ENCODE assay signal across 7 mouse cellular contexts in genomic region chr10:111381689-111382088, GRCm38 (mm10).
DNase-seq lines count a peak whose midpoint lies in the region; ATAC-seq and TF ChIP-seq lines count a peak whose summit lies in the region.

No protein-coding gene starts in this region.

- no peaks in the 10 kb centered on the region for H3K27me3 ChIP-seq in testis, adult 2 months (ENCODE audit: control insufficient read depth, insufficient read depth, low read length)
- no peaks in the 10 kb centered on the region; the same call in 1 of the 2 replicates for H3K27me3 ChIP-seq in forebrain, embryonic 13.5 days
- H3K27me3 ChIP-seq in neural tube, embryonic 15.5 days (replicated peaks): no peaks in the 10 kb centered on the region

- no peak overlapping the region; the same call in 1 of the 2 replicates for H3K4me2 ChIP-seq in forebrain, embryonic 13.5 days
- no peak overlapping the region for H3K4me2 ChIP-seq in neural tube, embryonic 15.5 days

- peak overlapping the region; percentile 0 for H3K4me3 ChIP-seq in testis, adult 2 months (ENCODE audit: control insufficient read depth, low read depth, low read length)
- H3K4me3 ChIP-seq in forebrain, embryonic 13.5 days: no peak overlapping the region
- no peak overlapping the region for H3K4me3 ChIP-seq in neural tube, embryonic 15.5 days (replicated peaks)

- H3K9me3 ChIP-seq in forebrain, embryonic 13.5 days (replicated peaks): no peaks in the 10 kb centered on the region
- H3K9me3 ChIP-seq in neural tube, embryonic 15.5 days (replicated peaks): no peaks in the 10 kb centered on the region

- peaks cover 5% of the 10 kb centered on the region for H3K4me1 ChIP-seq in testis, adult 2 months (ENCODE audit: control insufficient read depth, insufficient read depth, low read length)
- peaks cover 14% of the 10 kb centered on the region for H3K4me1 ChIP-seq in forebrain, embryonic 13.5 days
- no peaks in the 10 kb centered on the region for H3K4me1 ChIP-seq in neural tube, embryonic 15.5 days

- no peak for DNase-seq in testis, postnatal 14 days (ENCODE audit: low spot score)
- peak; percentile 56 to 83 for DNase-seq in layer of hippocampus, adult 18-20 months (ENCODE audit: low spot score in 2 of 2)
- DNase-seq in kidney, adult 11 months: no peak
- no peak for DNase-seq in gastrocnemius, adult 18-20 months (ENCODE audit: low spot score)

- H3K36me3 ChIP-seq in testis, adult 2 months (ENCODE audit: control insufficient read depth, insufficient read depth, low read length): no peaks in the 10 kb centered on the region
- no peaks in the 10 kb centered on the region for H3K36me3 ChIP-seq in forebrain, embryonic 13.5 days (ENCODE audit: poor library complexity, severe bottlenecking)
- H3K36me3 ChIP-seq in neural tube, embryonic 15.5 days: no peaks in the 10 kb centered on the region

- no peak for TF ChIP-seq CTCF in testis, adult 2 months (IDR thresholded peaks at IDR 0.05; ENCODE audit: control insufficient read depth, insufficient read depth, insufficient replicate concordance, low read depth, low read length)

- no peak for TF ChIP-seq POLR2A in testis, adult 2 months (IDR thresholded peaks at IDR 0.05; ENCODE audit: control insufficient read depth, low read depth, low read length)

- ATAC-seq in forebrain, embryonic 13.5 days: peak; percentile 75
- ATAC-seq in neural tube, embryonic 15.5 days (ENCODE audit: low FRiP score): peak; percentile 14; the same call in 1 of the 2 replicates

- 65% methylated on average over 15 of the region's 15 CpGs for whole genome bisulfite sequencing in forebrain, embryonic 13.5 days
- 74% methylated on average over 15 of the region's 15 CpGs for WGBS in neural tube, embryonic 15.5 days

- no peak overlapping the region for H3K27ac ChIP-seq in testis, adult 2 months (ENCODE audit: control insufficient read depth, insufficient read depth, low read depth, low read length)
- H3K27ac ChIP-seq in forebrain, embryonic 13.5 days: no peak overlapping the region
- H3K27ac ChIP-seq in neural tube, embryonic 15.5 days (replicated peaks): no peak overlapping the region

- peak overlapping the region; percentile 16; the same call in 1 of the 2 replicates for H3K9ac ChIP-seq in forebrain, embryonic 13.5 days
- no peak overlapping the region for H3K9ac ChIP-seq in neural tube, embryonic 15.5 days (replicated peaks)

Comparison
In these comparisons a context has a peak if more than half of its experiments do, and no peak if none do; other contexts are left out.
1. DNase-seq: peak in layer of hippocampus, adult 18-20 months (2 of 2); none in testis, postnatal 14 days (single experiment), kidney, adult 11 months (single experiment) and gastrocnemius, adult 18-20 months (single experiment).